Mouse (Mus musculus): ENCODE measurements around the gene Zc2hc1c. TPM values are rescaled to one million over a fixed set of nuclear protein-coding genes. Genes with fewer than 3 reads are reported as not detected.
A peak's percentile ranks its signal among the peaks of the same experiment; 100 is the strongest.

The Zc2hc1c gene
- polyA plus RNA-seq, 1 experiment from 2014 or later, result 2.5 TPM

DNA sequence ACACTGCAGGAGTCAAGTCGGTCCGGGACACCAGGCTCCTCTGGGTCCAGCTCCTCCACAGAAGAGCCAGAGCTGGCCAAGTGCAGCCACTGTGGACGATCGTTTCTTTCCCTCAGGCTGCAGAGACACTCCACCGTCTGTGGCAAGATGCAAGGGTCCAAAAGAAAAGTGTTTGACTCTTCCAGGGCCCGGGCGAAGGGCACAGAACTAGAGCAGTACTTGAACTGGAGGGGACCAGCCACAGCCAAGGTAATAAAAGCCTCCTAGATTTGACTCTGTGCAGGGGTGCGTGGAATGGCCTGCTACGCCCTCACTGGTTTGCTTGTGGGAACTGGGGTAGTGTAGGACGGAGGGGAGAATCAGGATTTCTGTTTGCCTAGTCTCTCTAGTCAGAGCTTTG is 2.2 kb downstream of the Zc2hc1c start:
- H3K36me3 ChIP-seq (ENCODE audit: control insufficient read depth, insufficient read depth, low read length), result no peaks in the 10 kb centered on the region
- H3K27me3 ChIP-seq (ENCODE audit: control insufficient read depth, insufficient read depth, low read depth, low read length), result no peaks in the 10 kb centered on the region
- no peak overlapping the region for H3K9ac ChIP-seq (ENCODE audit: low read length)
- ATAC-seq (ENCODE audit: low read depth), result no peak
- H3K27ac ChIP-seq (ENCODE audit: low read length), result no peak overlapping the region
- H3K4me1 ChIP-seq (replicated peaks; ENCODE audit: control insufficient read depth, insufficient read depth, low read length), result 0 out of 2 replicates have a peak, but pooled peaks cover 6% of the 10 kb centered on the region
- no peak overlapping the region for H3K4me2 ChIP-seq (ENCODE audit: low read depth, low read length)
- H3K9me3 ChIP-seq (ENCODE audit: control insufficient read depth, low read length), result peaks cover 3% of the 10 kb centered on the region; the same call in 1 of the 2 replicates
- no peak overlapping the region for H3K4me3 ChIP-seq (ENCODE audit: low read length)
- 80% methylated on average over 10 of the region's 10 CpGs for WGBS

DNA sequence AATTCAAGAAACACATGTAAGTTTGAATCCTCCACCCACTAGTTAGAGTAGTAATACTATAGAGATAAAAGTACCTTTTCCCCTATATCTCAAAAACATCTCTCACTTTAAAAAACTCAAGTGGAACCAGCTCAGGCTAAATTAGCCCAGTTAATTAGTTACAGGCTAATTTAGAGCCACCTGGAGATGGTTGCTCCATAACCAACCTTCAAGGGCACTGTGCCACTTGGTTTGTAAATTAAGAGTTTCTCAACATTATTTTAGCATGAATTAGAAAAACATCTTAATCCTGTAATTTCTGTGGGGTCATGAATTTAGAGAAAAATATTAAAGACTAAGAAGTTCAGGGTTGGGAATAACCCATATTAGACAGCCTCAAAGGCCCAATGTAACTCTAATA is 3.1 kb downstream of the Zc2hc1c start:
- Histone ChIP-seq H3K27me3 (ENCODE audit: control insufficient read depth, insufficient read depth, low read depth, low read length) (no peaks in the 10 kb centered on the region), H3K4me2 (ENCODE audit: low read depth, low read length) (no peak overlapping the region), H3K4me3 (ENCODE audit: low read length) (no peak overlapping the region), H3K9me3 (ENCODE audit: control insufficient read depth, low read length) (peaks cover 3% of the 10 kb centered on the region; the same call in 1 of the 2 replicates), H3K9ac (ENCODE audit: low read length) (no peak overlapping the region), H3K27ac (ENCODE audit: low read length) (no peak overlapping the region), H3K36me3 (ENCODE audit: control insufficient read depth, insufficient read depth, low read length) (no peaks in the 10 kb centered on the region), H3K4me1 (replicated peaks; ENCODE audit: control insufficient read depth, insufficient read depth, low read length) (0 out of 2 replicates have a peak, but pooled peaks cover 6% of the 10 kb centered on the region)
- ATAC-seq (ENCODE audit: low read depth), result no peak

DNA sequence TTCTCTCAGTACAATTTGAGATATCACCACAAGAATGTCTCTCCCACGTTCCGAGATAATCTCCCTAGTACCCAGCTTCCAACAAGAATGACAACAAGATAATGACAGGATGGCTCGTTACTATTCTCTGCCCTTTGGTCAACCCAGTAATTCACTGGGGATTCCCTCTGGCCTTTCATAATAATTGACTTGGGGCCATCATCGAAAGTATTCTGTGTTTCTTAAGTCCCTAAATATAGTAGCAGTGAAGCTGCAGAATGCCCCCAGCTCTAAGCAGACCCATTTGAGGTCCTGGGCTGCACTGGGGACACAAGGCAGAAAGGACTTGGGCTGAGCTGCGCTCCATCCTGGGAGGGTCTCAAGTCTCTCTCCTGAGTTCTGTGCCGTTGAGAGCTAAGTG is 3.9 kb downstream of the Zc2hc1c start:
- no peak overlapping the region for H3K27ac ChIP-seq (ENCODE audit: low read length)
- H3K36me3 ChIP-seq (ENCODE audit: control insufficient read depth, insufficient read depth, low read length), result no peaks in the 10 kb centered on the region
- ATAC-seq (ENCODE audit: low read depth), result no peak
- H3K4me1 ChIP-seq (replicated peaks; ENCODE audit: control insufficient read depth, insufficient read depth, low read length), result 0 out of 2 replicates have a peak, but pooled peaks cover 6% of the 10 kb centered on the region
- H3K27me3 ChIP-seq (ENCODE audit: control insufficient read depth, insufficient read depth, low read depth, low read length), result no peaks in the 10 kb centered on the region
- no peak overlapping the region for H3K4me2 ChIP-seq (ENCODE audit: low read depth, low read length)
- peaks cover 3% of the 10 kb centered on the region; the same call in 1 of the 2 replicates for H3K9me3 ChIP-seq (ENCODE audit: control insufficient read depth, low read length)
- WGBS, result 77% methylated on average over 6 of the region's 6 CpGs
- H3K4me3 ChIP-seq (ENCODE audit: low read length), result no peak overlapping the region
- H3K9ac ChIP-seq (ENCODE audit: low read length), result no peak overlapping the region

GRCm38 (mm10) chr12:85292906-85293305 is 4.5 kb downstream of the Zc2hc1c start:
- Histone ChIP-seq H3K4me2 (ENCODE audit: low read depth, low read length) (no peak overlapping the region), H3K27me3 (ENCODE audit: control insufficient read depth, insufficient read depth, low read depth, low read length) (no peaks in the 10 kb centered on the region), H3K27ac (ENCODE audit: low read length) (no peak overlapping the region), H3K4me1 (replicated peaks; ENCODE audit: control insufficient read depth, insufficient read depth, low read length) (0 out of 2 replicates have a peak, but pooled peaks cover 6% of the 10 kb centered on the region), H3K9ac (ENCODE audit: low read length) (no peak overlapping the region), H3K9me3 (ENCODE audit: control insufficient read depth, low read length) (peaks cover 3% of the 10 kb centered on the region; the same call in 1 of the 2 replicates), H3K36me3 (ENCODE audit: control insufficient read depth, insufficient read depth, low read length) (no peaks in the 10 kb centered on the region), H3K4me3 (ENCODE audit: low read length) (no peak overlapping the region)
- ATAC-seq (ENCODE audit: low read depth), result no peak

- WGBS, result 87% methylated on average over 2 of the region's 2 CpGs
- H3K27ac ChIP-seq (ENCODE audit: low read length), result no peak overlapping the region
- H3K27me3 ChIP-seq (ENCODE audit: control insufficient read depth, insufficient read depth, low read depth, low read length), result no peaks in the 10 kb centered on the region
- peaks cover 7% of the 10 kb centered on the region; the same call in 1 of the 2 replicates for H3K4me1 ChIP-seq (replicated peaks; ENCODE audit: control insufficient read depth, insufficient read depth, low read length)
- ATAC-seq (ENCODE audit: low read depth), result no peak
- H3K4me2 ChIP-seq (ENCODE audit: low read depth, low read length), result no peak overlapping the region
- H3K9me3 ChIP-seq (ENCODE audit: control insufficient read depth, low read length), result peaks cover 3% of the 10 kb centered on the region; the same call in 1 of the 2 replicates
- H3K36me3 ChIP-seq (ENCODE audit: control insufficient read depth, insufficient read depth, low read length), result peaks cover 1% of the 10 kb centered on the region; the same call in 1 of the 2 replicates
- H3K4me3 ChIP-seq (ENCODE audit: low read length), result no peak overlapping the region
- H3K9ac ChIP-seq (ENCODE audit: low read length), result no peak overlapping the region
Observed at GRCm38 (mm10) chr12:85295506-85295905, 7.1 kb downstream of the Zc2hc1c start.

GRCm38 (mm10) chr12:85296915-85297314 is 8.5 kb downstream of the Zc2hc1c start:
- H3K36me3 ChIP-seq (ENCODE audit: control insufficient read depth, insufficient read depth, low read length), result peaks cover 15% of the 10 kb centered on the region
- no peak overlapping the region for H3K9ac ChIP-seq (ENCODE audit: low read length)
- peaks cover 3% of the 10 kb centered on the region; the same call in 1 of the 2 replicates for H3K9me3 ChIP-seq (ENCODE audit: control insufficient read depth, low read length)
- H3K27ac ChIP-seq (ENCODE audit: low read length), result no peak overlapping the region
- 0 out of 2 replicates have a peak, but pooled peaks have one; percentile 26 for ATAC-seq (ENCODE audit: low read depth)
- H3K4me2 ChIP-seq (ENCODE audit: low read depth, low read length), result no peak overlapping the region
- 77% methylated on average over 5 of the region's 5 CpGs for WGBS
- no peaks in the 10 kb centered on the region for H3K27me3 ChIP-seq (ENCODE audit: control insufficient read depth, insufficient read depth, low read depth, low read length)
- no peak overlapping the region for H3K4me3 ChIP-seq (ENCODE audit: low read length)
- H3K4me1 ChIP-seq (replicated peaks; ENCODE audit: control insufficient read depth, insufficient read depth, low read length), result peaks cover 7% of the 10 kb centered on the region; the same call in 1 of the 2 replicates

GRCm38 (mm10) chr12:85297345-85297997 is 9.1 kb downstream of the Zc2hc1c start:
- Histone ChIP-seq H3K4me2 (ENCODE audit: low read depth, low read length) (no peak overlapping the region), H3K9ac (ENCODE audit: low read length) (no peak overlapping the region), H3K4me1 (replicated peaks; ENCODE audit: control insufficient read depth, insufficient read depth, low read length) (peaks cover 7% of the 10 kb centered on the region; the same call in 1 of the 2 replicates), H3K27me3 (ENCODE audit: control insufficient read depth, insufficient read depth, low read depth, low read length) (no peaks in the 10 kb centered on the region), H3K27ac (ENCODE audit: low read length) (no peak overlapping the region), H3K9me3 (ENCODE audit: control insufficient read depth, low read length) (peaks cover 3% of the 10 kb centered on the region; the same call in 1 of the 2 replicates), H3K4me3 (ENCODE audit: low read length) (no peak overlapping the region), H3K36me3 (ENCODE audit: control insufficient read depth, insufficient read depth, low read length) (peaks cover 21% of the 10 kb centered on the region)
- WGBS, result 83% methylated on average over 10 of the region's 10 CpGs
- ATAC-seq (ENCODE audit: low read depth), result no peak

DNA sequence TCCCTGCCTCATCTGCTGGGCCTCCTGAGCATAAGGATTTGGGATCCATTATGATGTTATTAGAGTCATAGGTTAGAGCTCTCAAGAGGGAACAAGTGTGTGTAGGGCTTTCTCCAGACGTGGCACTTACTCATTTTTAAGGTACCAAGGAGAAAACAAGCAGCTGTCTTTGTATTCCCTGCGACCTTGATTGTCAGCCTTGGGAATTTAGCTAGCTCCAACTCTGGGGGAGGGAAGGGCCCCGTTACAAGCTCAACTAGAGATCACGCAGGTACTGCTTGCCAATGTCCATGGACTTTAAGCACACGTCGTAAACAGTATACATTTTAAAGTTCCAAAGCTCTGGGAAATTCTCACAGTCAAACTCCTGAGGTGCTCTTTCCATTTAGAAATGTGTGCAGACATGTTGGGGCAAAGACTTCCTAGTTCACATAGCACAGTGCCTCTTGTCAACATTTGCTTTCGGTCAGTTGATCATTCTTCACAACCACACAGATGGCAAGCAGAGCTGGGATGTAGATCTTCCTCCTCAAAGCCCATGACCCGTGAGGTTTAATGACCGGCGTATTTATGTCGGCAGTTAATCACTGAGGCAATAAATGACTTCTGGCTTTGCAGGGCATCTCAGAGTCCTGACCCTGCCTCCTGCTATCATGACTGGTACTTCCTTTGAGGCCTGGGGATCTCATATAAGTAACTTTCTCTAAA is 9.9 kb downstream of the Zc2hc1c start:
- 52% methylated on average over 11 of the region's 11 CpGs for WGBS
- ATAC-seq (ENCODE audit: low read depth), result no peak

GRCm38 (mm10) chr12:85298835-85299180 is 10.4 kb downstream of the Zc2hc1c start:
- no peak overlapping the region for H3K9ac ChIP-seq (ENCODE audit: low read length)
- H3K36me3 ChIP-seq (ENCODE audit: control insufficient read depth, insufficient read depth, low read length), result peaks cover 30% of the 10 kb centered on the region
- H3K9me3 ChIP-seq (ENCODE audit: control insufficient read depth, low read length), result peaks cover 3% of the 10 kb centered on the region; the same call in 1 of the 2 replicates
- H3K4me1 ChIP-seq (replicated peaks; ENCODE audit: control insufficient read depth, insufficient read depth, low read length), result peaks cover 7% of the 10 kb centered on the region; the same call in 1 of the 2 replicates
- H3K4me2 ChIP-seq (ENCODE audit: low read depth, low read length), result no peak overlapping the region
- H3K4me3 ChIP-seq (ENCODE audit: low read length), result no peak overlapping the region
- H3K27me3 ChIP-seq (ENCODE audit: control insufficient read depth, insufficient read depth, low read depth, low read length), result no peaks in the 10 kb centered on the region
- ATAC-seq (ENCODE audit: low read depth), result 0 out of 2 replicates have a peak, but pooled peaks have one; percentile 22
- H3K27ac ChIP-seq (ENCODE audit: low read length), result peak overlapping the region; percentile 48; the same call in 1 of the 2 replicates
- 52% methylated on average over 1 of the region's 1 CpGs for WGBS

More for the DNA sequence above, 9.9 kb downstream of the Zc2hc1c start:
- Histone ChIP-seq H3K9ac (ENCODE audit: low read length) (no peak overlapping the region), H3K4me2 (ENCODE audit: low read depth, low read length) (no peak overlapping the region), H3K27ac (ENCODE audit: low read length) (0 out of 2 replicates have a peak overlapping the region, but pooled peaks have one; percentile 5), H3K4me1 (replicated peaks; ENCODE audit: control insufficient read depth, insufficient read depth, low read length) (peaks cover 7% of the 10 kb centered on the region; the same call in 1 of the 2 replicates), H3K4me3 (ENCODE audit: low read length) (no peak overlapping the region), H3K27me3 (ENCODE audit: control insufficient read depth, insufficient read depth, low read depth, low read length) (no peaks in the 10 kb centered on the region), H3K36me3 (ENCODE audit: control insufficient read depth, insufficient read depth, low read length) (peaks cover 27% of the 10 kb centered on the region), H3K9me3 (ENCODE audit: control insufficient read depth, low read length) (peaks cover 3% of the 10 kb centered on the region; the same call in 1 of the 2 replicates)
